Mouse (Mus musculus) layer of hippocampus, postnatal 10 days (tissue): ENCODE measurements around the gene Eps8l1. TPM values are rescaled to one million over a fixed set of nuclear protein-coding genes. Genes with fewer than 3 reads are reported as not detected.
A peak's percentile ranks its signal among the peaks of the same experiment; 100 is the strongest.
"Not testable (repeated sequence)": the region's sequence is repeated elsewhere in the genome, so short reads cannot be mapped to it uniquely, and the experiment has no call there.

Experiments
- DNase-seq, 2 experiments: peaks; one replicate each; pipeline ENCODE4 v3.0.0; 2021; ENCODE audit warnings: low spot score in 2 of 2
- long read RNA-seq: library from polyadenylated mRNA; stranded (forward); transcript quantifications from one replicate; pipeline ENCODE4 v2.0.0, GENCODE M21; 2023
- total RNA-seq, 2 experiments: library from RNA; stranded (reverse); gene quantifications; 2 replicates each; pipeline ENCODE4 v1.2.3; 2021

Eps8l1 gene
- 1 to 10 TPM; 3.2 to 4.9 TPM for total RNA-seq
- long read RNA-seq, partial matches to known transcripts, result 1 of 3 reads
- long read RNA-seq, other reads (novel, unspliced or antisense), result 2 of 3 reads

DNA sequence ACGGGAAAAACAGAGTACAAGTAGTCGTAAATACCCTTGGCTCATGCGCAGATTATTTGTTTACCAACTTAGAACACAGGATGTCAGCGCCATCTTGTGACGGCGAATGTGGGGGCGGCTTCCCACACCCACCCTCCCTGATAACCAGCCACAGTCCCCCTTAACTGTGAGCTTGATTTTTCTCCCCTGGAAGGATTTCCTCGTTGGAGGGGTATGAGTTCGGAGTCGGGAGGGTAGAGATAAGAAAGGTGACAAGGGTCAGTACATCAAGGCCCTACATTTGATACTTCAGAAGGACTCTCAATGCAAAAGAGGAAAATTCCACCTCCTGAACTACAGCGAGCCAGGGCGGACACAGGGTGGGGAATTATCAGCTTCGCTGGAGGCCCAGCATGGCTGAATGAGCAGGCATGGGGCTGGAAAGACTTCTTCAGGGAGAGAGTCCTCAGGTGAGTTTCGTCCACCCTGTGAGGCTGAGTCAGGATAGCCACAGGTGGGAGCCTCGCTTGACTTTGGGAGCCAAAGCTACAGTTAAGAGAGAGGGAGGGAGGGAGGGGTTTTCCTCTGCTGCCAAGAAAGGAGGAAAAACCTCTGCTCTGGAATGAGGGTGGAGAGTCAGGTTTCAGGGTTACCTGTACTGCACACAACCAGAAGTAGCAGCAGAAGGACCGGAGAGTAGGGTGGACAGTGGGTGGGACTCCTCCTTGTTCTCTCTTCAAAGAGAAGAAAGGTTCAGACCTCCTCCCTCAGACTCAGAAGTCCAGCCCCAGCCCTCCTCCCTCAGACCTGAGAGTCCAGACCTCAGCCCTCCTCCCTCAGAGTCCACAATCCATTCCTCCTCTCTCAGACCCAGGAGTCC, at the start of gene Eps8l1:
TSS of gene Eps8l1 (plus strand) at position 99 of the 859 bp plus-strand sequence.
- DNase-seq, result no peak

DNA sequence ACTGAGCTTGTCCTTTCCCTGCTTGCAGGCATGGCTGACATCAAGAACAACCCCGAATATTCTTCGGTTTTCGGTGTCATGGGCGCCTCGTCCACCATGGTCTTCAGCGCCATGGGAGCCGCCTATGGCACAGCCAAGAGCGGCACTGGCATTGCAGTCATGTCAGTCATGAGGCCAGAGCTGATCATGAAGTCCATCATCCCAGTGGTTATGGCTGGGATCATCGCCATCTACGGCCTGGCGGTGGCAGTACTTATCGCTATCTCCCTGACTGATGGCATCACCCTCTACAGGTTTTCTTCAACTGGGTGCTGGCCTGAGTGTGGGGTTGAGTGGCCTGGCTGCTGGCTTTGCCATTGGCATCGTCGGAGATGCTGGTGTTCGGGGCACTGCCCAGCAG, 48.1 kb upstream of the Eps8l1 start:
- not testable (repeated sequence) for DNase-seq

DNA sequence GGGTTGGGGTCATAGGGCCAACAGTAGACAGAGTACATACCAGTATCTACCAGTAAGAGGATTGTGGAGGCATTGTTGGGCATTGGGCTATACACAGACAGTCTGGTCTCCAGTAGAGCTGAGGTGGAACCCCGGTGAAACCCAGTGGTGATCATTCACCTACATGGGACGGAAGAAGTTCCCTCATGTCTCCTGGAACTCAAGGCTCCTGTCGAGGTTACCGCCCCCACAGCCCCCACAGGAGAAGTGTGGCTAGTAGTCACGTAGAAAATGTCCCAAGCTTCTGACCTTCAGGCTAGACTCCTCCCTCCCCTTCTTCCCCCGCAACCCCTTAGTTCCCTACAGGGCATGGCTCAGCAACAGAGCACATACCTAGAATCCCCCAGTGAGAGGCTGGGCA, 40.8 kb upstream of the Eps8l1 start:
- DNase-seq, result no peak

DNA sequence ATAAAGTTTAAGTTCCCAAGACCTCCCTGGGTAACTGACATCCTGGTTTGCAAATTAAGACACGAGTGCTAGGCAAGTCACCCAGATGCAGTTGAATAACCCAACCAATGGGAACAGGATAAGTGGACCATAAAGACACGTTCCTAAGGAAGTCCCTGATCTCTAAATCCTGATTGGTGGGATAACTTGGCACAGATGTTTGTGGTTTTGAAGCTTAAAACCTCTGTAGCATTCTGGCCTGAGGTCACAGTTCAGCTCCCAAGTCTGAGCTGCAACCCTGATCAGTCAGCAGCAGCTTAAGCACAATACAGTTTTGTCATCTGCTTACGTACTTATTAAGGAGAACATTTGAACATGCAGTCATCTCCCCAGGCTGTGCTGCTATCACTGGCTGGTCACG, 40.2 kb upstream of the Eps8l1 start:
- DNase-seq, result no peak

DNA sequence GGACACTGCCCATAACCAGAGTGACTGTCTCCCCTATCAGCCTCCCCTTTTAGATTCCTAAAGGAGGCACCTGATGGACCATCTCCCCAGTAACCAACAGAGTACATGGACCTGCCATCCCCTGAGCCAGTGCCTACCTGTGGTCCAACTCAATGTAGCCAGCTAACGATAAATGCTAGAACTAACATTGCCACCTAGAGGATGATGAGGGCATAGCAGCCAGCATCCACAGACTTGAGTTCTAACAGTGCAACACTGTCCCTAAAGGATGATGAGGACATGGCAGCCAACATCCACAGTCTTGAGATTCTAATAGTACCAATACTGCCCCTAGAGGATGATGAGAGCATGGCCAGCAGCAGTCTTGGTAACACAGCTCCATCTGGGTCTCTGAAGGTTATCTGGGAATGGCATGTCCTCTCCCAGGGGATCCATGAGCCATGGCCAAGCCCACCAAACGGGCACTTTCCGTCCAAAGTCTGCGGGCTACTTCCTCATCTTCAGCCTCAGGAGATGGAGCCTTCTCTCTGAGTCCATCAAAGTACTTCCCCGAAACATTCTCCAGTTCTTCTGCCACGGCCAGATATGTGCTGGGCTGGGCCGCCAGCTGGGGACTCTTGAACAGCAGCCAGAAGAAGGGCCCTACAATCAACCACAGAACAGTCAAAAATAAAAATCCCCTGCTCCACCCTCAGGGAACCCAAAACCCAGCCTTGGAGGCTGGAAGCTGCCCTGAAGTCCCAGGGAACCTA, 33.1 kb upstream of the Eps8l1 start:
- peak; percentile 91 to 92 for DNase-seq

DNA sequence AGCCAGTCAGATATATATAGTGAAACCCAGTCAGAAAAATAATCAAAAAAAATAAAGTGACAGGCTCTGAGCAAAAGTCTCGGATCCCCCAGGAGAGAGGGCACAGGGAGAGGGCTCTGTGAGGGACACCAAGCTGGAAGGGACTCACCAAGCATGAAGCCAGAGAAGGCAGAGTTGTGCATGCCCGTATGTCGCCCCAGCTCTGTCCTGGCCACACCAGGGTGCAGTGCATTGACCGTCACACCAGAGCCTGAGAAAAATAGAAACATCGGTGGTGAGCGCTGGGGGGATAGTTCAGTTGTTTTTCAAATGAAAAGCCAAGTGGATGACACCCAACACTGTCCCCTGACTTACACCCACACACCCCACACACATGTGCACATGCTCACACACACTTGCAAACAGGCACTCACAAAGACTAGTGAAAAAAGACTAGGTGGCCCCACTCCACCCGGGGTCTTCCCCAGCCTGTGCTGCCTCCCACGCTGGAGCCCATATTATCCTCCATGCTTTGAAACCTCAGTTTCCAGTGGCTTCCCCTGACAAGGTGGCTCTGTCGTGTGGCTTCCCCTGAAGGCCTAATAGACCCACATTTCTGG, 30.1 kb upstream of the Eps8l1 start:
- DNase-seq, result no peak

DNA sequence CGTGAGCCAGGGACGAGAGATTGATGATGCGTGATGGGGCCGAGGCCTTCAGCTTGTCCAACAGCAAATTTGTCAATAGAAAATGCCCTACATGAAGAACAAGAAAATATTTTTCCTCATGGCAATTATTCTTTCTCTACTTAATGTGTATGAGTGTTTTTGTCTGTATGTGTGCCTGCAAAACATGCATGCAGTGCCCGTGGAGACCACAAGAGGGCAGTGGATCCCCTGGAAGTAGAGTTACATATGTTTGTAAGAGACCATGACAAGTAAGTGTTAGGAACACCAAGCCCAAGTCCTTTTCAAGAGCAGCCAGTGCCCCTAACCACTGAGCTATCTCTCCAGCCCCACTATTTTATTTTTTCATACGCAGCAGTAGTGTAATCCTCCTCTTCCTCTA, 28.9 kb upstream of the Eps8l1 start:
- DNase-seq, result peak; percentile 69 to 77

DNA sequence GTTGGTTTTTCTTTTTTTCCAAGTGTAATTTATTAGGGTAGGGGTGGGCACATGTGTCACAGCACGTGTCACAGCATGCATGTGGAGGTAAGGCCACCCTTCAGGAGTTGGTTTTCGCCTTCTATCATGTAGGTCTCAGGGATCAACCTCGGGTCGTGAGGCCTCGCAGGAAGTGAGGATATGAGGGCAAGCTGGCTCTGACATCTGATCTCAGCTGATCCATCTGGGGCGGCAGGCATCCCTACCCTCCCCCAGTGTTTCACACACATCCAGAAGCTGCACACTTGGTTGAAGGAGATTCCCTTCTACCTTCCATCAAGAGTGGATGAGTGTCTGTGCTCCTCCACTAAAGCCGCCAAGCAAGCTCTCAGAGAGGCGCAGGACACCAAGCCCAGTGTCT, 28.4 kb upstream of the Eps8l1 start:
- no peak for DNase-seq

DNA sequence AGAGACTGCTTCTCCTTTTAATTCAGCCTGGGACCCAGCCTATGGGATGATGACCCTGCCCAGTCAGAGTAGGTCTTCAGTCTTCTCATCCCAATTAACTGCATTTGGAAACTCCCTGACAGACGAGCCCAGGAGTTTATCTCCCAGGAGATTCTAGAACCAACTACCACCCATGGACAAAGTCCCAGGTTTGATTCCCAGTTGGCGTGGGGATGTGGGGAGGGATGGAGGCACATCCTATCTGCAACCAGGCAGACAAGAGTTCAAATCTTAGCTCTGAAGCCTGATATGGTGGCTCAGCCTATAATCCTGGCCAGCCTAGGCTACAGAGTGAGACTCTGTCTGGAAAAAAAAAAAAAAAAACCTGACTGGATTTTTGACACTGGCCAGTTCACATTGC, 22.8 kb upstream of the Eps8l1 start:
- DNase-seq, result no peak

DNA sequence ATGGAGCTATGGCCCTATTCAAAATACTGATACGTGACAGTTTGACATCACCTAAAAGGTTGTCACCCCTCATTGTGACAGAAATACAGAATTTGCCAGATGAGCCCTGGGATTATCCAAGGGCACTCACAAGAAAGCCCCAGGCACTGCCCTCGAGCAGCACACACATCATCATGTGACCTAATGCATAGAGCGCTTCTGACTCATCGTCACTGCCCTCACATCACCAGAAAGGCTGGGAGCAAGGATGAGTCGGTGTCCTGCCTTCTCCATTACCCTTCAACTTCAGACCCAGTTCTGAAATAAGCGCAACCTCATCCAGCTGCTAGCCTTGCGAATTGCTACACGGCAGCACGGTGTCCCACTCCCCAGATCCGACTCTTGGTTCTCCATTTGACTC, 19.9 kb upstream of the Eps8l1 start:
- no peak for DNase-seq

DNA sequence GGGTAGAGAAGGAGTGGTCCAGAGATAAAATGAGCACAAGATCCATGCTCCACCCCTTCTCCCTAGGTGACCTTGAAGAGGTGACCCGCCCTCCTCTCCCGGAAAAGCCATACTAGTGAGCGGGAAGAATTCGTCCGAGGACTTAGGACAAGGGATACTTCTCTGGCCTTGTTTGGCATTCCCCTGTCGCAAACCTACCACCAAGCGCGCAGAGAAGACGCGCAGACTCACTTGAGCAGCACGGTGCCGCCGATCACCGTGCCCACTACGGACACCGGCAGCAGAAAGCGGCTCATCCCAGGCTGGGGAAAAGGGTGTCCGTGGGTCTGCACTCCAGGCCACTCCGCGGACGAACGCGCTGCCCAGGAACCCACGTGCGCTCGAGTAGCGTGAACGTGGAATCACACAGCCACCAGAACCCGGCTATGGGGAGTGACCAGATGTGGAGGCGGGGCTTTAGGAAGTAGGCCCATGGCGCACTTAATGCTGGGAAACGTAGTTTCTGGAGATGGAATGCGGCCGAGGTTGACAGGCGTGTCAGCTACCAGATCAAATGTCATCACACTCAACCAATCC, 15.2 kb upstream of the Eps8l1 start, which contains the start of gene Rdh13:
TSS of gene Rdh13 (minus strand) at position 434 of the 576 bp plus-strand sequence.
- DNase-seq, result peak; percentile 83 to 89

DNA sequence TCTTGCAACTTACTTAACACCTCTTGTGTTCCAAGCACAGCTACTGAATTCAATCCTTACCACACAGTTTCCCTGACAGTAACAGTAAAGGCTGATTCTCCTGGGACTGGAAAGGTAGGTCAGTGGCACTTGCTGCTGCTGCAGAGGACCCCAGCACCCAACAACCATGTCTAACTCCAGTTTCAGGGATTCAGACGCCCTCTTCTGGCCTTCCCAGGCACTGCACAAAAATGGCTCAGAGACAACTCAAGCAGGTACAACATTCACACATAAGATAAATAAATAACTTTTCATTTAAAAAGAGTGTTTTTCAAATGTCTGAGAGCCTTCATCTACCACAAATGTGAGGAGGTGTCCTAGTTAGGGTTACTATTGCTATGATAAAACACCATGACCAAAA, 13.3 kb upstream of the Eps8l1 start:
- DNase-seq, result no peak

DNA sequence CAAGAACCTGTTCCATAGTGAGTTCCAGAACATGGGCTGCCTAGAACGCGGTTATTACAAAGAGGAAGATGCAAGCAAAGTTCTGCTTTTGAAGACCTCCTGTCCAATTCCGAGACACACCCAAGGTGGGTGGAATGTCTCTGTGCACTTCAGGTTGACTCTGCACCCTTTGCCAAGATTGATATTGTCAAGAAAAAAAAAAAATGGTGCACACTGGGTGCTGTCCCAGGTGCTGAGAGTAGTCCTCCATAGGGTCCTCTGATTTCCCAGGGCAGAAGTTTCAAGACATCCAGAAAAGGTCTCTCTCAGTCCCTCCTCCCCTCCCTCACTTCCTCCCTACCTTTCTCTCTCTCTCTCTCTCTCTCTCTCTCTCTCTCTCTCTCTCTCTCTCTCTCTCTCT, 12.0 kb upstream of the Eps8l1 start:
- no peak for DNase-seq

DNA sequence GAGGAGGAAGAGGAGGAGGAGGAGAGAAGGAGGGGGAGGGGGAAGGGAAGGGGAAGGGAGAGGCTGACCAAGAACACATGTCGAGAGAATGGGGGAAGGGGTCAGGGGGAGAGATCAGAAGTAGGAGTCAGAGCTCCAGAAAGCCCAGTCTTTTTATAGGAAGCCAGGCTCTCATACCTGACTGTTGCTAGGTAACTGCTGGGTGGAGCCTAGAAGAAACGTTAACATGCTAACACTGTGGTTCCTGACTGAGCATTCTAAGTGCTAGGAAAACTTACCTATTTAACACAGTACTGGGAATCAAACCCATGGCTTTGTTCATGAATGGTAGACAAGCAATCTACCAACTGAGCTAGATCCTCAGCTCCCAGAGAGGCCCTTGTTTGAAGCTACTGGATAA, 11.3 kb upstream of the Eps8l1 start:
- DNase-seq, result no peak

DNA sequence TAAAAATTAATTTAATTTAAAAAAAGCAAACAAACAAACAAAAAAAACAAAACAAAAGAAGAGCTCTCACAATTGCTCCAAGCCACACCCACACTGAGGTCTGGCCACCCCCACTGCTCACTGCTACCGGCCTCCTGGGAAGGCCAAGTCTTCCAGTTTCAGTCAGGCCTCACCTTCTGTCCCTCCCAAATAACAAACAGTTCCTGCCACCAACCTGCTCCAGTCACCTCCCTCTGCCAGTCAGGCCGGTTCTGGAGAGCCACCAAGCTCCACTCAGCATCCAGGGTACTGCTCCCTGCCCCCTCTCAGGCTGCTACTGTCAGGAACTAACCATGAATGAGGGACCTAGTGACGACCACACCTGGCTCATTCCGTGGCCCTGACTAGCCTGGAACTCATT, 7.8 kb upstream of the Eps8l1 start:
- no peak for DNase-seq

DNA sequence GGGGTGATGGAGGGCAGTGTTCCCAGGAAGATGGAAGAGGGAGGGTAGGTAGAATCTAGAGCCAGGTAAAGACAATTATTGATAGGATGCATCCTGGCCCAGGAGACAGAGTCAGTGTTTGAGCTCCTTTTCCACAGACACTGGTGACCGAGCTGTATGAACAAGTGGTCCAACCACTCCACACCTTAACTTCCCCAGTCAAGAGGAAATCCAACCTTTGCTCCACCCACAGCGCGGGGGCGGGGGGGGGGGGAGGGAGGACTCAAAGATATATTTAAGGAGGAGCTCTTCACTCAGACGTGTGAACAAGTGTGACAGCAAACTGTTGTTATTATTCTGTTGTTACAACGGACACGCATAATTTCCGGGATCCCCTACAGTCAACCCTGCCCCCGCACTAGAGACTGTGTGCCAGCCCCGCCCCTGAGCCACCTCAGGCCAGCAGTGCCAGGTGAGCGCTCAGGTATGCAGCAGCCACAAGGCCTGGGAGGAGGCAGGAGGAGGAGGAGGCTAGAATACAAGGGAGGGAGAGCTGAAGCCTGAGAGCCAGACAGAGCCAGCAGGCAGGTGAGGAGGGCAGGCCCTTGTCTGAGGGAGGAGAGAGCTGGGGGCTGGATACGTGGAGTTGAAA, 3.8 kb downstream of the Eps8l1 start:
- no peak for DNase-seq

DNA sequence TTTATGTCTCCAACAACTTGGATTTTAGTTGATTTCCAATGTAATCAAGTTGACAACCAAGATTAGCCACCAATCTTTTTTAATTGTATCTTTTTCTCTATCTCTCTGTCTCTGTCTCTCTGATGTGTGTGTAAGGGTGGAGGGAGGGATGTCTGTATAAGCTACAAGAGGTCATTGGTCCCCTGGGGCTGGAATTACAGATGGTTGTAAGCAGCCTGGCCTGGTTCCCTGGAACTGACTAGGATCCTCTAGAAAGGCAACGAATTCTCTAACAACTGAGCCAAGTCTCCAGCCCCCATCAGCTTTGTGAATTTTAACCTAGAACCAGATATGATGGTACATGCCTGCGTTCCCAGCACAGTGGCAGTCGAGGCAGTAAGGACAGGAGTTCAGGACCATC, 7.3 kb downstream of the Eps8l1 start:
- no peak for DNase-seq

DNA sequence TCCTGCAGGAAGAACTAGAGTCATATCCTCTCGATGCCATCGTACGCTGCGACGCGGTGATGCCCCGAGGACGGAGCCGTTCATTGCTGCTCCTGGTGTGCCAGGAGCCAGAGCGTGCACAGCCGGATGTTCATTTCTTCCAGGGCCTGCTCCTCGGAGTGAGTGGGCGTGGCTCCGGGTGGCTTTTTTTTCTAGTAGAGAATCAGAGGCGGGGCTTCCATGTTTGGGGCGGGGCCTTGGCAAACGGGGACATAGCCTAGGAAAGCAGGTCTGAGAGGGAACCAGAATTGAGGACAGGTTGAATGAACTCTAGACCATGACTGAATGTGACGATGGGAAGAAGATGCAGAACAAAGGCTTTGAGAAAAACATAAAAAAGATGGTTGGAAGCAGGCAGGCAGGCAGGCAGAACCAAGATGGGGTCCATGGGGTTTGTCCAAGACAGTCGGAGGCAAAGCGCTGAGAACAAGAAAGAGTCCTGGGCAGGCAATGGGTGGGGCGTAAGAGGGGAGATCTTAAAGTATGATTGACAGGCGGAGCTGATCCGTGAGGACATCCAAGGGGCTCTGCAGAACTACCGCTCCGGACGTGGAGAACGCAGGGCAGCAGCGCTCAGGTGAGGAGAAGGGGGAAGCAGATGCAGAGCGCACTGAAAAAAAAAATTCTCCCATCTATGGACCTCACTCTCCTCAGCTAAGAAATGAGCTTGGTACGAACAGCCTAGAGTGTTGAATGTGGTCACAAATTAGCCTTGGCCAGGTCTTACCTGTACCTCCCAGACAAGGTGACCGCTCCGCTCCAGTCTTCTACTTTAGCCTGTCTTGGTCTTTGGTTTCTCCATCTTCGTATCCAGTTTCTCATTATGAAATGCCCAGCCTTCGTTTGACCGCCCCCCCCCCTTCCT, 10.1 kb downstream of the Eps8l1 start:
- peak; percentile 42 to 60 for DNase-seq

DNA sequence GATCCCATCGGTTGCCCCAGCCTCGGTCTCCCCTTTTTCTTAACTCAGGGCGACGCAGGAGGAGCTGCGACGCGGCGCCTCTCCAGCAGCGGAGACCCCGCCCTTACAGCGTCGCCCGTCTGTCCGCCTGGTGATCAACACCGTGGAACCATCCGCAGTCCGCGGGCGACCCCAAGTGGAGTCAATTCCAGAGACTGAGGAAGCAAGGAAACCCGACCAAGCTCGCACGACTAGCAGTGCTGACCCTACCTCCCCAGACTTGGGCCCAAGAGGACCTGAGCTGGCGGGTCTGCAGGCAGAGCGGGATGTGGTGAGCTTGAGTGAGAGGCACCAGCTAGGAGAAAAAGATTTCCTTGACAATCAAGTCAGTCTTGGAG, 10.7 kb downstream of the Eps8l1 start:
- DNase-seq, result peak; percentile 89 to 93

DNA sequence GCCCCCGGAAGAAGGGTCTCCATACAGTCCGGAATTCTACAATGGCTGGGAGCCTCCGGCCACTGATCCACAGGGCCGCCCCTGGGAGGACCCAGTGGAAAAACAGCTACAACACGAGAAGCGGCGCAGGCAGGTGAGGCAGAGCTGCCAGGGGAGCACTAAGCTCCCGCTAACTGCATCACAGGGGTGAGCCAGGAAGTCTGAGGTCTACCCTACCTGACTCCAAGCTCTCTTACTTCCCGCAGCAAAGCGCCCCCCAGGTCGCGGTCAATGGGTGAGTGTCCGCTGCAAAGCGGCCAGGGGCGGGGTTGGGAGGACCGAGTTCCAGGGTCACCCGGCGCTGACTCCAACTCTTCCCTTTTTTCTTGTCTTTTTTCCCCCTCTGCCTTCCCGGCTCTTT, 13.5 kb downstream of the Eps8l1 start:
- DNase-seq, result no peak
